Mouse (Mus musculus) liver, adult 2 months (tissue): ENCODE measurements around the gene Ccdc84.

Experiments used
- CTCF ChIP-seq: fragments of 200-500 bp; IDR thresholded peaks from 2 replicates; pipeline ENCODE4 v1.5.1; 2011; ENCODE audit warnings: low read depth, low read length, control low read depth
- POLR2A ChIP-seq: fragments of 200-500 bp; IDR thresholded peaks from 2 replicates; pipeline ENCODE4 v1.6.1; 2011; ENCODE audit warnings: low read length, control low read depth; ENCODE audit not compliant: insufficient read depth; ENCODE audit errors: extremely low read depth

GRCm38 (mm10) chr9:44398551-44398950 lies 19.8 kb downstream of the Ccdc84 start:
- TF ChIP-seq POLR2A, result no peak
- TF ChIP-seq CTCF, result no peak
